Mouse (Mus musculus) forebrain, embryonic 11.5 days (tissue): ENCODE measurements at regions not wholly inside any gene's neighbourhood (a gene's known extent, or its start where the extent isn't known, plus 50 kb on each side); places are given as distances from the start of the nearest gene placed in this dataset.
"Not testable (repeated sequence)": the region's sequence is repeated elsewhere in the genome, so short reads cannot be mapped to it uniquely, and the experiment has no call there.

Experiments used
- ATAC-seq: fragments of 200-750 bp; cut with Nextera tagmentation; replicated peaks from 2 replicates; pipeline ENCODE4 v1.8.0; 2017; ENCODE audit warnings: moderate TSS enrichment; ENCODE audit not compliant: low FRiP score
- DNase-seq: peaks from one replicate; pipeline ENCODE4 v3.0.0-alpha.2; 2017; ENCODE audit warnings: low spot score
- H3K27ac ChIP-seq: fragments of 300-500 bp; sonication (generic); 2 replicates; pipeline ENCODE4 v1.5.1; 2014; ENCODE audit warnings: low read depth, low read length
- H3K27me3 ChIP-seq: fragments of 300-500 bp; sonication (generic); 2 replicates; pipeline ENCODE4 v1.6.1; 2014; ENCODE audit warnings: mild to moderate bottlenecking, low read length, mixed read lengths; ENCODE audit not compliant: control insufficient read depth, insufficient read depth
- H3K36me3 ChIP-seq: fragments of 300-500 bp; sonication (generic); 2 replicates; pipeline ENCODE4 v1.6.1; 2014; ENCODE audit warnings: mild to moderate bottlenecking, low read length, moderate library complexity, mixed read lengths; ENCODE audit not compliant: control insufficient read depth, insufficient read depth
- H3K4me1 ChIP-seq: fragments of 300-500 bp; sonication (generic); replicated peaks from 2 replicates; pipeline ENCODE4 v1.6.1; 2014; ENCODE audit warnings: low read length, mixed read lengths; ENCODE audit not compliant: control insufficient read depth, insufficient read depth
- H3K4me2 ChIP-seq: fragments of 300-500 bp; sonication (generic); 2 replicates; pipeline ENCODE4 v1.6.1; 2014; ENCODE audit warnings: low read depth, mild to moderate bottlenecking, low read length, moderate library complexity, mixed read lengths; ENCODE audit not compliant: severe bottlenecking
- H3K4me3 ChIP-seq: fragments of 300-500 bp; sonication (generic); 2 replicates; pipeline ENCODE4 v1.5.1; 2014; ENCODE audit warnings: low read depth, low read length
- H3K9ac ChIP-seq: fragments of 300-500 bp; sonication (generic); 2 replicates; pipeline ENCODE4 v1.6.1; 2014; ENCODE audit warnings: low read length
- H3K9me3 ChIP-seq: fragments of 300-500 bp; sonication (generic); 2 replicates; pipeline ENCODE4 v1.6.1; 2016; ENCODE audit warnings: low read length, mixed read lengths; ENCODE audit not compliant: control insufficient read depth
- WGBS: fragments of 180-500 bp; shearing (Covaris S2); extraction: QIAGEN DNeasy Blood & Tissue Kit; methylation state at CpG from one replicate; pipeline ENCODE4 v1.1.7; 2014; 5-methylcytosine and 5-hydroxymethylcytosine counted together

DNA sequence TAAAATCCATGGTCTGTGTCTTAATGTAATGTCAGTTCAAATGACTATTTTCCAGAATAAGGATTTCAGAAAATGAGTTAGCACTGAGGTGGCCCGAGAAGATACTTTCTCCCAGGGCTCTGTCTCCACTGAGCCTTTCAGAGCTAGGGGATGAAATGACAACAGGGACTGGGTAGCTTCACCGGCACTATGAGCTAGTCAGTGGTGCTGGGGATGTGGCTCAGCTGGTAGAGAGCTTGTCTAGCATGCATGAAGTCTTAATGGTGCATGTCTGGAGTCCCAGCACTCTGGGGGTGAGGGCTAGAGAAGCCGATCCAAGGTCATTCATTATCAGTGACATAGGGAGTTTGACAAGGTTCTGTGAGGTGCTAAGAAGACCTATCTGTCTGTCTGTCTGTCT is 75.1 kb upstream of the Rpl34 start:
- H3K36me3 ChIP-seq, result no peaks in the 10 kb centered on the region
- no peak overlapping the region for H3K27ac ChIP-seq
- H3K9me3 ChIP-seq, result no peaks in the 10 kb centered on the region
- H3K4me3 ChIP-seq, result no peak overlapping the region
- no peaks in the 10 kb centered on the region for H3K27me3 ChIP-seq
- no peaks in the 10 kb centered on the region for H3K4me1 ChIP-seq
- DNase-seq (no peak), ATAC-seq (no peak)
- no peak overlapping the region for H3K9ac ChIP-seq
- WGBS, result 89% methylated on average over 3 of the region's 3 CpGs
- H3K4me2 ChIP-seq, result no peak overlapping the region

DNA sequence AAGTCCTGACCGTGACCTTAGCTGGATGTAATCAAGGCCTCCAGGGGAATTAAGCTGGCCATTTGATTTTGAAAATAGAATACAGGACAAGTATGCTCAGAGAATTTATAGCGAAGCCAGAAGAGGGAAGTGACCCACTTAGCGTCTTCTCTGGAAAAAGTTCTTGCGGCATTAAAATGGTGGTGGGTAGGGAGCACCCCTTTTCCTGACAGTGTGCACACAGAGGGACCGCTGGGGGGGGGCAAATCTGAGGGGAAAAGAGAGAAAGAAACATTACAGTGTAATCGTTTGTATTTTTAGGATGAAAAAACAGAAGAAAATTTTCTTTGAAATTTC is 74.1 kb upstream of the Rpl34 start:
- DNase-seq (no peak), ATAC-seq (no peak)
- no peak overlapping the region for H3K27ac ChIP-seq
- 79% methylated on average over 6 of the region's 6 CpGs for WGBS
- H3K9me3 ChIP-seq, result no peaks in the 10 kb centered on the region
- no peaks in the 10 kb centered on the region for H3K4me1 ChIP-seq
- no peaks in the 10 kb centered on the region for H3K27me3 ChIP-seq
- no peaks in the 10 kb centered on the region for H3K36me3 ChIP-seq
- H3K4me2 ChIP-seq, result no peak overlapping the region
- H3K4me3 ChIP-seq, result no peak overlapping the region
- H3K9ac ChIP-seq, result no peak overlapping the region

DNA sequence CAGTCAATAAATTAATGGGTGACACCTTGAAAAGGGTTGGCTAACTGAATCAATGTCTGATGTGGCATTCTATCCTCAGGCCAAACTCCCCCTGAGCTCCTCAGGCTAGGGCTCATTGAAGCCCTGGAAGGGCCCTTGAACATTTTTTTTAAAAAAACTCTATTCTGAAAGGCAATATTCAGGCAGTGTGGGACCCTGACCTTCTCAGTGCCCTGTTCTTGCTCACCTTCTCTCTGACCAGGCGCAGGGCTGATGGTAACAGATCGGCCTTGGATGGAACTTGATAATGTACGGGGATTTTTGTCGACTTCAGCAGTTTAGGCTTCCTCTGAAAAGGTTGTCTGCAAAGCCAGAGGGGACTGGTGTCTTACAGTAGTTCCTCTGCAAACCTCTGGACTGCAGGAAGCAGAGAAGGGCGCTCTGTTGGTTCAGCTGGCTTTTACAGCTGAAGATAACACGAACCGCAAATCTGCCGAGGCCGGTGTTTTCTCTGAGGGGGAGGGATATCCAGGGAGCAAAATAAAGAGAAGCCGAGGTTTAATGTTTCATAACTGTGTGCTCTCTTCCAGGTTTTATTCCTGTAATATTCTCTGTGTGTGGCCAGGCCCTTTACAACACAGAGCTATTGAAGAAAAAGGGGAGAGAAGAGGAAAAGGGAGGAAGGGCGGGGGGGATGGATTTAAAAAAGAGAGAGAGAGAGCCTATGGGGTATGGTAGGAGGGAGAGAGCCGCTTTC is 73.6 kb upstream of the Rpl34 start:
- ATAC-seq (no peak), DNase-seq (no peak)
- no peaks in the 10 kb centered on the region for H3K36me3 ChIP-seq
- WGBS, result 66% methylated on average over 12 of the region's 12 CpGs
- no peak overlapping the region for H3K27ac ChIP-seq
- no peaks in the 10 kb centered on the region for H3K27me3 ChIP-seq
- H3K4me3 ChIP-seq, result no peak overlapping the region
- no peak overlapping the region for H3K4me2 ChIP-seq
- H3K9ac ChIP-seq, result no peak overlapping the region
- H3K9me3 ChIP-seq, result no peaks in the 10 kb centered on the region
- no peaks in the 10 kb centered on the region for H3K4me1 ChIP-seq

DNA sequence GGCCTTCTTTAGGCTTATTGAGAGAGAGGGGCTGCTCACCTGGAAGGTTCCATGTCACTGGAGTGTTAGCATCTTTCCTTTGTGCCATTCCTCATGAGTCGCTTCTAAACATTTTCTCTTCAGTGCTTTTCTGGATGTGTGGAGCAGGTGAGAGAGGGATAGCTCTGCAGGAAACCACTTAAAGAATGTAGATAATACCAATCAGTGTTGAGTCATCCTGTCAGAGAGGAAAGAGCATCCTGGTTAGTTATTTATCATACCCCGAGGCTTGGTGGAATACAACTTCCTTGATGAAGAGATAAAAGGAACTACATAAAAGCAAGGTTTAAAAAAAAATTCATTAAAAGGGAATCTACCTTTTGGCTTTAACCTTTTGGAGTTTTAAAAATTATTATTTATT is 69.8 kb upstream of the Rpl34 start:
- Histone ChIP-seq H3K9me3 (no peaks in the 10 kb centered on the region), H3K4me1 (no peaks in the 10 kb centered on the region), H3K4me2 (no peak overlapping the region), H3K9ac (no peak overlapping the region), H3K4me3 (no peak overlapping the region), H3K27me3 (no peaks in the 10 kb centered on the region), H3K27ac (no peak overlapping the region), H3K36me3 (no peaks in the 10 kb centered on the region)
- no peak for ATAC-seq
- DNase-seq, result no peak
- WGBS, result 87% methylated on average over 2 of the region's 2 CpGs

DNA sequence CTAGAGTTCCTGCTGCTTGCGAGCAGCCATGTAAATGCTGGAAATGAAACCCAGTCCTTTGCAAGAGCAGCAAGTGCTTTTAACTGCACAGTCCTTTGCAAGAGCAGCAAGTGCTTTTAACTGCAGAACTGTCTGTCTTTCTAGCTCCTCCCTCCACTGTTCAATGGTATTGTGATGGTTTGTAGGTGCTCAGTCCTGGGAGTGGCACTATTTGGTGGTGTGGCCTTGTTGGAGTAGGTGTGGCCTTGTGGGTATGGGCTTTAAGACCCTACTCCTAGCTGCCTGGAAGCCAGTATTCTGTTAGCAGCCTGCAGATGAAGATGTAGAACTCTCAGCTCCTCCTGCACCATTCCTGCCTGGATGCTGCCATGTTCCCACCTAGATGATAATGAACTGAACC is 67.8 kb upstream of the Rpl34 start:
- ATAC-seq, H3K4me3 ChIP-seq, H3K36me3 ChIP-seq, H3K27me3 ChIP-seq, H3K9ac ChIP-seq, H3K4me1 ChIP-seq, H3K27ac ChIP-seq, H3K4me2 ChIP-seq, H3K9me3 ChIP-seq: not testable (repeated sequence)
- WGBS, result 92% methylated on average over 1 of the region's 1 CpGs
- DNase-seq, result peak; percentile 20

DNA sequence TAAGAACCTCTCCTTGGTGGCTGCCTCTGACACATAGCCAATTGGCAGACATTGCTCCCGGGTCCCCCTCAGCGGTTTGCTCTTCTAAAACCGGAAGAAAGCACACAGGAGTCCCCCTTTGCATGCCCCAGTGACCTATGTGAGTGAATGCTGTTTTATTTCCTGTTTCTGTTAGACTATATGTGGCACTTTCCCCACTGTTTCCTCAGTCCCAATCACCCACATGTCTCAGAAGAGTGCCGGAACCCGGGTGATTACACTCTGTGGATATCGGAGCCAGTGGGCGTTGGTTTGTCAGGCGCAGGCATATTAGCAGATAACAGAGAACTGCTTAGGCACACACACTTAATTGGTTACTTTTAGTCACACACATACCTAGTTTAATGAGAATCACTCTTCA is 66.3 kb upstream of the Rpl34 start:
- no peak for ATAC-seq
- no peak overlapping the region for H3K27ac ChIP-seq
- H3K4me3 ChIP-seq, result no peak overlapping the region
- 85% methylated on average over 8 of the region's 8 CpGs for WGBS
- H3K36me3 ChIP-seq, result no peaks in the 10 kb centered on the region
- DNase-seq, result peak; percentile 9
- no peak overlapping the region for H3K9ac ChIP-seq
- H3K9me3 ChIP-seq, result no peaks in the 10 kb centered on the region
- no peaks in the 10 kb centered on the region for H3K4me1 ChIP-seq
- H3K27me3 ChIP-seq, result no peaks in the 10 kb centered on the region
- H3K4me2 ChIP-seq, result no peak overlapping the region

DNA sequence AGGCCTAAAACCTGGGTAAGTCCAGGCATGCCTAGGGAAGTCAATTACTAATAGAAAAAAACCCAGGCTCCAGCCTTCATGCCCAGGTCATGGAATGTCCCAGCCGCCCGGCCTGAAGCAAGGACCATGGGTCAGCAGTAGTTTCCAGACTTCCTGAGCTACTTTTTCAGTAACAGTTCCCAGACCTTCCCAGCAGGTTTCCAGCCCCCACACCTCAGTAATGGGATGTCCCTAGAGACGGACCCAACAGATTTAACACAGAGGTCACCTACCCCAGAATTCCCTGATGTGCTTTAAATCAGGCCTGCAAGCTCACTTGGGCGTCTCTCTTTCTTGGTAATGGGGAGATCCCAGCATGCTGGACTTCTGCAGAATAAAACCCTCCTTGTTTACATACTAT is 65.2 kb upstream of the Rpl34 start:
- no peak overlapping the region for H3K4me2 ChIP-seq
- no peak overlapping the region for H3K27ac ChIP-seq
- no peaks in the 10 kb centered on the region for H3K9me3 ChIP-seq
- no peak for ATAC-seq
- peak; percentile 16 for DNase-seq
- WGBS, result 82% methylated on average over 4 of the region's 4 CpGs
- H3K36me3 ChIP-seq, result no peaks in the 10 kb centered on the region
- no peaks in the 10 kb centered on the region for H3K27me3 ChIP-seq
- no peak overlapping the region for H3K4me3 ChIP-seq
- H3K9ac ChIP-seq, result no peak overlapping the region
- H3K4me1 ChIP-seq, result no peaks in the 10 kb centered on the region

DNA sequence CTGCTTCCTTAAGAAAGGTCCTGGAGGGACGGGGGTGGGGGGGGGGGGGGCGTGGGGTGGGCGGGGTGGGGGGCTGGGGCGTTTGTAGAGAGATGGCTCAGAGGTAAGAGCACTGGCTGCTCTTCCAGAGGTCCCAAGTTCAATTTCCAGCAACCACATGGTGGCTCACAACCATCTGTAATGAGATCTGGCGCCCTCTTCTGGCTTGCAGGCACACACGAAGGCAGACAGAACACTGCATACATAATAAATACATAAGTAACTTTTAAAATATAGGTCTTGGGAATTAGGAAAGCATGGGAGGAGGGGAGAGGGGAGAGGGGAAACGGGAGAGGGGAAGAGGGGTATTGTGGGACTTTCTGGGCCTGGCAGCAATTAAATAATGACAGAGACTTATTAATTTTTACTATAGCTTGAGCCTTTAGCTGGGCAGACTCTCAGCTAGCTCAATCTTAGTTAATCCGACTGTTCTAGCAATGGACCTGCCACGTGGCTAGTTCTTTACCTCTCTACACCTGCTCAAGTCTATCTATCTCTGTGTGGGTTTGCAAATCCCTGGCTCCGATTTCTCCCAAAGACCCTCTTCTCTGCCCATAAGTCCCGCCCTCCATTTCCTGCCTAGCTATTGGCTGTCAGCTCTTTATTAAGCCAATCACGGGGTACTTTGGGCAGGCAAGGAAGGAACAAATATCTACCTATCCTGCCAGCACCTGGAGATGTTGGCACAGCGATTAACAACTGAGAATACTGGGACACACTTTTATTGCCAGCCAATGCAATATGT is 64.1 kb upstream of the Rpl34 start:
- H3K4me2 ChIP-seq, result no peak overlapping the region
- H3K27me3 ChIP-seq, result no peaks in the 10 kb centered on the region
- ATAC-seq (no peak), DNase-seq (peak; percentile 49)
- no peak overlapping the region for H3K27ac ChIP-seq
- H3K4me1 ChIP-seq, result no peaks in the 10 kb centered on the region
- H3K9me3 ChIP-seq, result no peaks in the 10 kb centered on the region
- H3K9ac ChIP-seq, result no peak overlapping the region
- 39% methylated on average over 11 of the region's 13 CpGs for WGBS
- no peak overlapping the region for H3K4me3 ChIP-seq
- no peaks in the 10 kb centered on the region for H3K36me3 ChIP-seq

DNA sequence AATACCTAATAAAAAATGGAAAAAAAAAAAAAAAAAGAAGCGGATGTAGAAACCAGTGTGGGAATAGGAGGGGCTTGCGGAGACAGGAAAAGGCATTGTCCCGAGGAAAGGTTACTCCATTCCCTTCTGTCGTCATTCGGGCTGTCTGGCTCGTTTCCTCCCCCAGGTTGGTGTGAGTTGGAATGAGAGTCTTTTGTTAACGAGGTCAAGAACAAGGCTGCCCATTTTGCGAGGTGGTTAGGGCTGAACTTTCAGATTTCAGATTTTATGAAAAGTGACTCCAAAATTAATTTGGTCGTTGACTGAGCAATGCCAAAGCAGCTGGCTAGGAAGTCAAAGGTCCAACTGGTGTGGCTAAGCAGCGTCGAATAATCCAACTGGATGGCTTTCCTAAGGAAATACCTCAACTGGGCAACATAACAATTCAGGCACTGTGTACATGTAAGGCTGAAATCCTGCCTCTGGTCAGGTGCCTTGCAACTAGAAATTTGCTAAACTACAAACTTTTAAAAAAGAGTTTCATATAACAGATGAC is 50.6 kb upstream of the Rpl34 start:
- WGBS, result 80% methylated on average over 11 of the region's 11 CpGs
- DNase-seq, result peak; percentile 6
- Histone ChIP-seq H3K27ac (no peak overlapping the region), H3K4me3 (no peak overlapping the region), H3K36me3 (no peaks in the 10 kb centered on the region), H3K9ac (no peak overlapping the region), H3K4me1 (no peaks in the 10 kb centered on the region), H3K9me3 (no peaks in the 10 kb centered on the region), H3K27me3 (no peaks in the 10 kb centered on the region), H3K4me2 (no peak overlapping the region)
- ATAC-seq, result no peak
